Mouse (Mus musculus): ENCODE measurements at regions not wholly inside any gene's neighbourhood (a gene's known extent, or its start where the extent isn't known, plus 50 kb on each side); places are given as distances from the start of the nearest gene placed in this dataset.

GRCm38 (mm10) chr2:159401421-159402100 is 607.0 kb downstream of the Dhx35 start:
- no peak overlapping the region for H3K4me3 ChIP-seq (replicated peaks; ENCODE audit: insufficient read depth, low read depth, low read length)
- 89% methylated on average over 9 of the region's 9 CpGs for WGBS
- no peak for DNase-seq
- H3K27ac ChIP-seq (ENCODE audit: insufficient read depth, low read length): no peak overlapping the region
- no peaks in the 10 kb centered on the region for H3K4me1 ChIP-seq (ENCODE audit: control insufficient read depth, insufficient read depth, low read length)
- no peak for TF ChIP-seq POLR2A (IDR thresholded peaks at IDR 0.05; ENCODE audit: borderline replicate concordance, insufficient read depth, low read length)
- TF ChIP-seq CTCF (IDR thresholded peaks at IDR 0.05; ENCODE audit: borderline replicate concordance, insufficient read depth, low read depth, low read length): no peak
- no peaks in the 10 kb centered on the region; the same call in 1 of the 2 replicates for H3K27me3 ChIP-seq (ENCODE audit: control insufficient read depth, insufficient read depth, low read length)

GRCm38 (mm10) chr2:159404940-159405339 is 610.3 kb downstream of the Dhx35 start:
- Histone ChIP-seq H3K27me3 (ENCODE audit: control insufficient read depth, insufficient read depth, low read length) (no peaks in the 10 kb centered on the region; the same call in 1 of the 2 replicates), H3K27ac (ENCODE audit: insufficient read depth, low read length) (no peak overlapping the region), H3K4me3 (replicated peaks; ENCODE audit: insufficient read depth, low read depth, low read length) (no peak overlapping the region), H3K4me1 (ENCODE audit: control insufficient read depth, insufficient read depth, low read length) (no peaks in the 10 kb centered on the region)
- TF ChIP-seq POLR2A (IDR thresholded peaks at IDR 0.05; ENCODE audit: borderline replicate concordance, insufficient read depth, low read length) (no peak), CTCF (IDR thresholded peaks at IDR 0.05; ENCODE audit: borderline replicate concordance, insufficient read depth, low read depth, low read length) (no peak)
- no peak for DNase-seq
- 64% methylated on average over 1 of the region's 1 CpGs for whole genome bisulfite sequencing

GRCm38 (mm10) chr2:159414599-159414998 is 620.0 kb downstream of the Dhx35 start:
- DNase-seq: peak in 1 of 2 experiments; percentile 1
- H3K27ac ChIP-seq (ENCODE audit: insufficient read depth, low read length): no peak overlapping the region
- TF ChIP-seq CTCF (IDR thresholded peaks at IDR 0.05; ENCODE audit: borderline replicate concordance, insufficient read depth, low read depth, low read length): no peak
- no peak for TF ChIP-seq POLR2A (IDR thresholded peaks at IDR 0.05; ENCODE audit: borderline replicate concordance, insufficient read depth, low read length)
- no peaks in the 10 kb centered on the region for H3K4me1 ChIP-seq (ENCODE audit: control insufficient read depth, insufficient read depth, low read length)
- no peak overlapping the region for H3K4me3 ChIP-seq (replicated peaks; ENCODE audit: insufficient read depth, low read depth, low read length)
- no peaks in the 10 kb centered on the region; the same call in 1 of the 2 replicates for H3K27me3 ChIP-seq (ENCODE audit: control insufficient read depth, insufficient read depth, low read length)
- WGBS: 19% methylated on average over 1 of the region's 1 CpGs

GRCm38 (mm10) chr2:159418371-159418940 is 623.8 kb downstream of the Dhx35 start:
- no peak for DNase-seq
- H3K27me3 ChIP-seq (ENCODE audit: control insufficient read depth, insufficient read depth, low read length): no peaks in the 10 kb centered on the region
- no peak overlapping the region for H3K4me3 ChIP-seq (replicated peaks; ENCODE audit: insufficient read depth, low read depth, low read length)
- 52% methylated on average over 7 of the region's 7 CpGs for WGBS
- TF ChIP-seq CTCF (IDR thresholded peaks at IDR 0.05; ENCODE audit: borderline replicate concordance, insufficient read depth, low read depth, low read length): no peak
- TF ChIP-seq POLR2A (IDR thresholded peaks at IDR 0.05; ENCODE audit: borderline replicate concordance, insufficient read depth, low read length): no peak
- H3K27ac ChIP-seq (ENCODE audit: insufficient read depth, low read length): no peak overlapping the region
- no peaks in the 10 kb centered on the region for H3K4me1 ChIP-seq (ENCODE audit: control insufficient read depth, insufficient read depth, low read length)

DNA sequence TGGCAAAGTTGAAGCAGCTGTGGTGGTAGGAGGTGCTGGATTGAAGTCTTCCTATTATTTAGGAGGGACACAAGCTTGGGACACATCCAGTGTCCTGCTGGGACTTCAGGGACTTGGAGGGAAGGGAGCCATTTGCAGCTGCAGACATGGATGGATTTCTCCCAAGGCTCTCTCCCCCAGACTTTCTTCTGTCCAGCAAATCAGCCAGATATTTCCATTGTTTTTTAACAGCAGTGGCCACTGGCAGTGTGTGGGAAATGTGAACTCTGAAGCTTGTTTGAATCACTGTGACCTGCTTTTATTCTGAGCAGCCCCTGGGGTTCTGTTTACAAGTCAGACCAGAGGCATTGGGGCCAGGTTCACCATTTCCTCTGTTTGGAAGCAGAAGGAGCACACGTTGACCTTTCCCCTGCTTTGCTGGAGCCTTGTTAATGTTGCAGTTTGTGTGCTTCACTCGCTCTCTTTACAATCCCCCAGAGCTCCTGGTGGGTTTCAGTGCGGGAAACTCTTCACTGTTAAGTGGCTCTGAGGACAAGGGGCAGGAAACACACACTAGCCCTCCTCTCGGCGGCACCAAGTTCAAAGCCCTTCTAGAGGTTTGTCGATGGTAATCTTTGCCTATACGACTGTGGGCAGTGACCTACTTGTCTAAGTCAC is 627.8 kb downstream of the Dhx35 start:
- H3K27me3 ChIP-seq (ENCODE audit: control insufficient read depth, insufficient read depth, low read length): no peaks in the 10 kb centered on the region; the same call in 1 of the 2 replicates
- no peak overlapping the region for H3K4me3 ChIP-seq (replicated peaks; ENCODE audit: insufficient read depth, low read depth, low read length)
- WGBS: 44% methylated on average over 7 of the region's 7 CpGs
- H3K4me1 ChIP-seq (ENCODE audit: control insufficient read depth, insufficient read depth, low read length): no peaks in the 10 kb centered on the region
- DNase-seq: peak in 1 of 2 experiments; percentile 3
- H3K27ac ChIP-seq (ENCODE audit: insufficient read depth, low read length): no peak overlapping the region
- TF ChIP-seq POLR2A (IDR thresholded peaks at IDR 0.05; ENCODE audit: borderline replicate concordance, insufficient read depth, low read length) (no peak), CTCF (IDR thresholded peaks at IDR 0.05; ENCODE audit: borderline replicate concordance, insufficient read depth, low read depth, low read length) (no peak)

- TF ChIP-seq CTCF (IDR thresholded peaks at IDR 0.05; ENCODE audit: borderline replicate concordance, insufficient read depth, low read depth, low read length) (no peak), POLR2A (IDR thresholded peaks at IDR 0.05; ENCODE audit: borderline replicate concordance, insufficient read depth, low read length) (no peak)
- Histone ChIP-seq H3K27me3 (ENCODE audit: control insufficient read depth, insufficient read depth, low read length) (no peaks in the 10 kb centered on the region; the same call in 1 of the 2 replicates), H3K4me1 (ENCODE audit: control insufficient read depth, insufficient read depth, low read length) (no peaks in the 10 kb centered on the region), H3K27ac (ENCODE audit: insufficient read depth, low read length) (no peak overlapping the region), H3K4me3 (replicated peaks; ENCODE audit: insufficient read depth, low read depth, low read length) (no peak overlapping the region)
- WGBS: 69% methylated on average over 1 of the region's 1 CpGs
- no peak for DNase-seq
These were observed 633.6 kb downstream of the Dhx35 start for GRCm38 (mm10) chr2:159428201-159428600.

GRCm38 (mm10) chr2:159430577-159431329 is 636.1 kb downstream of the Dhx35 start:
- WGBS: 40% methylated on average over 5 of the region's 5 CpGs
- no peak for TF ChIP-seq CTCF (IDR thresholded peaks at IDR 0.05; ENCODE audit: borderline replicate concordance, insufficient read depth, low read depth, low read length)
- no peak for TF ChIP-seq POLR2A (IDR thresholded peaks at IDR 0.05; ENCODE audit: borderline replicate concordance, insufficient read depth, low read length)
- H3K4me3 ChIP-seq (replicated peaks; ENCODE audit: insufficient read depth, low read depth, low read length): no peak overlapping the region
- DNase-seq: no peak
- no peak overlapping the region for H3K27ac ChIP-seq (ENCODE audit: insufficient read depth, low read length)
- no peaks in the 10 kb centered on the region for H3K4me1 ChIP-seq (ENCODE audit: control insufficient read depth, insufficient read depth, low read length)
- H3K27me3 ChIP-seq (ENCODE audit: control insufficient read depth, insufficient read depth, low read length): no peaks in the 10 kb centered on the region; the same call in 1 of the 2 replicates
